Comparison of ENCODE assay signal across 29 mouse cellular contexts in genomic region chr10:9704956-9705355, GRCm38 (mm10). TPM values are rescaled to one million over a fixed set of nuclear protein-coding genes. Genes with fewer than 3 reads are reported as not detected.
DNase-seq lines count a peak whose midpoint lies in the region; ATAC-seq and TF ChIP-seq lines count a peak whose summit lies in the region.
"Had no signal": no experiment of that assay in that cellular context is flagged by ENCODE, and none has a peak within 500 bp of the region (broad histone marks: within the 10 kb centered on the region; RNA-seq: fewer than 3 reads in every experiment).

No protein-coding gene starts in this region.

- no peak overlapping the region for H3K4me2 ChIP-seq in hindbrain, postnatal 0 days (ENCODE audit: low read depth, low read length)
- H3K4me2 ChIP-seq in hindbrain, embryonic 11.5 days (replicated peaks; ENCODE audit: low read depth, low read length) = no peak overlapping the region
- no peak overlapping the region for H3K4me2 ChIP-seq in embryonic facial prominence, embryonic 11.5 days (ENCODE audit: low read depth, low read length)
- H3K4me2 ChIP-seq in embryonic facial prominence, embryonic 15.5 days (replicated peaks) = no peak overlapping the region
- H3K4me2 ChIP-seq: embryonic facial prominence, embryonic 12.5 days; heart, embryonic 13.5 days; hindbrain, embryonic 12.5 days; hindbrain, embryonic 15.5 days; intestine, embryonic 15.5 days had no signal

- H3K9me3 ChIP-seq in hindbrain, postnatal 0 days (ENCODE audit: low read length) = no peaks in the 10 kb centered on the region
- H3K9me3 ChIP-seq in hindbrain, embryonic 11.5 days (ENCODE audit: control insufficient read depth, low read length) = no peaks in the 10 kb centered on the region
- no peaks in the 10 kb centered on the region for H3K9me3 ChIP-seq in embryonic facial prominence, embryonic 10.5 days
- H3K9me3 ChIP-seq in embryonic facial prominence, embryonic 11.5 days (replicated peaks; ENCODE audit: control insufficient read depth, low read length) = no peaks in the 10 kb centered on the region
- H3K9me3 ChIP-seq in embryonic facial prominence, embryonic 15.5 days (replicated peaks) = no peaks in the 10 kb centered on the region
- H3K9me3 ChIP-seq: embryonic facial prominence, embryonic 12.5 days; heart, embryonic 10.5 days; heart, embryonic 13.5 days; hindbrain, embryonic 12.5 days; hindbrain, embryonic 15.5 days; intestine, embryonic 15.5 days had no signal

- 53% methylated on average over 1 of the region's 1 CpGs for WGBS in hindbrain, postnatal 0 days
- WGBS in hindbrain, embryonic 11.5 days = 58% methylated on average over 1 of the region's 1 CpGs
- 49% methylated on average over 1 of the region's 1 CpGs for WGBS in embryonic facial prominence, embryonic 10.5 days
- 17% methylated on average over 1 of the region's 1 CpGs for whole genome bisulfite sequencing in embryonic facial prominence, embryonic 11.5 days
- WGBS in embryonic facial prominence, embryonic 15.5 days = 14% methylated on average over 1 of the region's 1 CpGs
- 71% methylated on average over 1 of the region's 1 CpGs for WGBS in cerebellum, adult 2 months

- H3K4me3 ChIP-seq in hindbrain, postnatal 0 days (ENCODE audit: low read length) = no peak overlapping the region
- H3K4me3 ChIP-seq in hindbrain, embryonic 11.5 days (ENCODE audit: low read depth, low read length) = no peak overlapping the region
- H3K4me3 ChIP-seq in embryonic facial prominence, embryonic 10.5 days = no peak overlapping the region
- H3K4me3 ChIP-seq in embryonic facial prominence, embryonic 11.5 days (ENCODE audit: low read depth, low read length) = no peak overlapping the region
- no peak overlapping the region for H3K4me3 ChIP-seq in embryonic facial prominence, embryonic 15.5 days (replicated peaks)
- no peak overlapping the region for H3K4me3 ChIP-seq in cerebellum, adult 2 months (replicated peaks; ENCODE audit: insufficient read depth, low read depth, low read length)
- H3K4me3 ChIP-seq: embryonic facial prominence, embryonic 12.5 days; gastrocnemius, adult 2 months; heart, adult 2 months; heart, embryonic 10.5 days; heart, embryonic 13.5 days; hindbrain, embryonic 12.5 days; hindbrain, embryonic 15.5 days; intestine, embryonic 15.5 days had no signal

- no peak for TF ChIP-seq CTCF in hindbrain, postnatal 0 days (IDR thresholded peaks at IDR 0.05; ENCODE audit: low read depth)
- no peak for TF ChIP-seq CTCF in cerebellum, adult 2 months (IDR thresholded peaks at IDR 0.05; ENCODE audit: borderline replicate concordance, insufficient read depth, low read depth, low read length)

- H3K4me1 ChIP-seq in hindbrain, postnatal 0 days (ENCODE audit: insufficient read depth, low read length) = no peaks in the 10 kb centered on the region
- H3K4me1 ChIP-seq in hindbrain, embryonic 11.5 days (replicated peaks; ENCODE audit: control insufficient read depth, insufficient read depth, low read length) = no peaks in the 10 kb centered on the region
- H3K4me1 ChIP-seq in embryonic facial prominence, embryonic 10.5 days = peaks cover 17% of the 10 kb centered on the region
- H3K4me1 ChIP-seq in embryonic facial prominence, embryonic 11.5 days (ENCODE audit: control insufficient read depth, insufficient read depth, low read length) = no peaks in the 10 kb centered on the region
- 0 out of 2 replicates have a peak, but pooled peaks cover 5% of the 10 kb centered on the region for H3K4me1 ChIP-seq in embryonic facial prominence, embryonic 15.5 days
- no peaks in the 10 kb centered on the region for H3K4me1 ChIP-seq in cerebellum, adult 2 months (ENCODE audit: control insufficient read depth, insufficient read depth, low read length)
- H3K4me1 ChIP-seq: heart, embryonic 10.5 days; hindbrain, embryonic 12.5 days; hindbrain, embryonic 15.5 days; intestine, embryonic 15.5 days had no signal

- DNase-seq in hindbrain, postnatal 0 days (ENCODE audit: low spot score) = peak; percentile 30
- no peak for DNase-seq in hindbrain, embryonic 11.5 days (ENCODE audit: low spot score)
- DNase-seq in embryonic facial prominence, embryonic 10.5 days (ENCODE audit: low spot score) = no peak
- DNase-seq in embryonic facial prominence, embryonic 11.5 days (ENCODE audit: low spot score) = peak; percentile 61
- no peak for DNase-seq in cerebellum, adult 2 months
- DNase-seq: adrenal gland, adult 8-10 months; adrenal gland, postnatal 25 days; cerebellum, adult 11-12 months; cerebellum, adult 9-10 months; cerebellum, postnatal 14 days; forebrain, postnatal 0 days; gastrocnemius, adult 2 months; gastrocnemius, postnatal 14 days; heart, adult 2 months; heart, postnatal 14 days; heart, postnatal 4 days; kidney, adult 11 months had no signal

- no peaks in the 10 kb centered on the region for H3K27me3 ChIP-seq in hindbrain, postnatal 0 days (ENCODE audit: insufficient read depth, low read length)
- no peaks in the 10 kb centered on the region for H3K27me3 ChIP-seq in hindbrain, embryonic 11.5 days (ENCODE audit: control insufficient read depth, insufficient read depth, low read length)
- H3K27me3 ChIP-seq in embryonic facial prominence, embryonic 10.5 days (replicated peaks; ENCODE audit: low read depth, poor library complexity, severe bottlenecking) = no peaks in the 10 kb centered on the region
- no peaks in the 10 kb centered on the region for H3K27me3 ChIP-seq in embryonic facial prominence, embryonic 11.5 days (ENCODE audit: control insufficient read depth, insufficient read depth, low read length)
- no peaks in the 10 kb centered on the region for H3K27me3 ChIP-seq in embryonic facial prominence, embryonic 15.5 days
- H3K27me3 ChIP-seq in cerebellum, adult 2 months (ENCODE audit: control insufficient read depth, insufficient read depth, low read length) = no peaks in the 10 kb centered on the region
- H3K27me3 ChIP-seq: embryonic facial prominence, embryonic 12.5 days; heart, embryonic 13.5 days; hindbrain, embryonic 12.5 days; hindbrain, embryonic 15.5 days; intestine, embryonic 15.5 days had no signal

- no peak for TF ChIP-seq POLR2A in cerebellum, adult 2 months (IDR thresholded peaks at IDR 0.05; ENCODE audit: borderline replicate concordance, insufficient read depth, low read length)

- ATAC-seq in hindbrain, postnatal 0 days = no peak
- no peak for ATAC-seq in hindbrain, embryonic 11.5 days (ENCODE audit: low FRiP score)
- ATAC-seq in embryonic facial prominence, embryonic 11.5 days (replicated peaks; ENCODE audit: insufficient number of reproducible peaks, low FRiP score, low TSS enrichment, low read depth) = no peak
- no peak for ATAC-seq in embryonic facial prominence, embryonic 15.5 days (ENCODE audit: insufficient number of reproducible peaks, low FRiP score, low TSS enrichment, low read depth)
- ATAC-seq: activated CD4-positive, CD25-positive, alpha-beta regulatory T cell, adult 4 months; CD4-positive, CD25-positive, alpha-beta regulatory T cell, adult 4 months; forebrain, embryonic 14.5 days; forebrain, postnatal 0 days; intestine, embryonic 15.5 days had no signal

- H3K27ac ChIP-seq in hindbrain, postnatal 0 days = no peak overlapping the region
- H3K27ac ChIP-seq in hindbrain, embryonic 11.5 days (ENCODE audit: low read depth, low read length) = no peak overlapping the region
- peak overlapping the region; percentile 63; the same call in 1 of the 2 replicates for H3K27ac ChIP-seq in embryonic facial prominence, embryonic 10.5 days (replicated peaks)
- H3K27ac ChIP-seq in embryonic facial prominence, embryonic 11.5 days (replicated peaks; ENCODE audit: low read depth, low read length) = no peak overlapping the region
- H3K27ac ChIP-seq in embryonic facial prominence, embryonic 15.5 days (replicated peaks) = peak overlapping the region; percentile 22; the same call in 1 of the 2 replicates
- H3K27ac ChIP-seq in cerebellum, adult 2 months (ENCODE audit: insufficient read depth, low read length) = no peak overlapping the region
- H3K27ac ChIP-seq: embryonic facial prominence, embryonic 12.5 days; gastrocnemius, adult 2 months; heart, adult 2 months; heart, embryonic 10.5 days; heart, embryonic 13.5 days; hindbrain, embryonic 12.5 days; hindbrain, embryonic 15.5 days; intestine, embryonic 15.5 days had no signal

- no peak overlapping the region for H3K9ac ChIP-seq in hindbrain, postnatal 0 days (replicated peaks; ENCODE audit: low read length)
- H3K9ac ChIP-seq in hindbrain, embryonic 11.5 days (ENCODE audit: low read depth, low read length) = no peak overlapping the region
- H3K9ac ChIP-seq in embryonic facial prominence, embryonic 11.5 days (replicated peaks; ENCODE audit: low read length) = no peak overlapping the region
- H3K9ac ChIP-seq in embryonic facial prominence, embryonic 15.5 days = no peak overlapping the region
- H3K9ac ChIP-seq: embryonic facial prominence, embryonic 12.5 days; forebrain, postnatal 0 days; heart, embryonic 13.5 days; hindbrain, embryonic 12.5 days; hindbrain, embryonic 15.5 days; intestine, embryonic 15.5 days had no signal

- no peaks in the 10 kb centered on the region for H3K36me3 ChIP-seq in hindbrain, postnatal 0 days (ENCODE audit: insufficient read depth, low read length)
- no peaks in the 10 kb centered on the region for H3K36me3 ChIP-seq in hindbrain, embryonic 11.5 days (ENCODE audit: control insufficient read depth, insufficient read depth, low read length)
- H3K36me3 ChIP-seq in embryonic facial prominence, embryonic 10.5 days (replicated peaks) = no peaks in the 10 kb centered on the region
- no peaks in the 10 kb centered on the region for H3K36me3 ChIP-seq in embryonic facial prominence, embryonic 11.5 days (replicated peaks; ENCODE audit: control insufficient read depth, insufficient read depth, low read depth, low read length)
- no peaks in the 10 kb centered on the region for H3K36me3 ChIP-seq in embryonic facial prominence, embryonic 15.5 days
- H3K36me3 ChIP-seq: embryonic facial prominence, embryonic 12.5 days; heart, embryonic 10.5 days; heart, embryonic 13.5 days; hindbrain, embryonic 12.5 days; hindbrain, embryonic 15.5 days; intestine, embryonic 15.5 days had no signal

RNA-seq across cellular contexts. Expression of gene Samd5, which starts 29.9 kb away (rescaled TPM):
- total RNA-seq in hindbrain, postnatal 0 days (2014; rRNA removed) = 6.5 and 7.9 TPM in 2 replicates
- 2.9 and 3.2 TPM in 2 replicates for polyA plus RNA-seq in hindbrain, postnatal 0 days (2015; fragmentation: Nextera tagmentation; extraction: Ambion mirVana)
- 4.9 and 7.3 TPM in 2 replicates for polyA plus RNA-seq in hindbrain, embryonic 11.5 days (2014; fragmentation: Nextera tagmentation; extraction: Ambion mirVana)
- polyA plus RNA-seq in embryonic facial prominence, embryonic 10.5 days (2016; fragmentation: Nextera tagmentation; extraction: Ambion mirVana) = 4.2 and 4.3 TPM in 2 replicates
- 5.9 and 7.8 TPM in 2 replicates for polyA plus RNA-seq in embryonic facial prominence, embryonic 11.5 days (2014; fragmentation: Nextera tagmentation; extraction: Ambion mirVana)
- polyA plus RNA-seq in embryonic facial prominence, embryonic 15.5 days (2015; fragmentation: Nextera tagmentation; extraction: Ambion mirVana) = 11.2 and 11.3 TPM in 2 replicates
- polyA plus RNA-seq in cerebellum, adult 2 months (2012; rRNA removed) = 3.2 and 3.8 TPM in 2 replicates
- total RNA-seq: MEL had no signal
- polyA plus RNA-seq: activated CD4-positive, CD25-positive, alpha-beta regulatory T cell, adult 4 months; C2C12; CD4-positive, CD25-positive, alpha-beta regulatory T cell, adult 4 months had no signal

Comparison
In these comparisons a context has a peak if more than half of its experiments do, and no peak if none do; other contexts are left out.
1. DNase-seq: peak in hindbrain, postnatal 0 days (single experiment) and embryonic facial prominence, embryonic 11.5 days (single experiment); none in hindbrain, embryonic 11.5 days (single experiment), embryonic facial prominence, embryonic 10.5 days (single experiment) and cerebellum, adult 2 months (0 of 2).
2. H3K27ac ChIP-seq: peak in embryonic facial prominence, embryonic 10.5 days (single experiment) and embryonic facial prominence, embryonic 15.5 days (single experiment); none in hindbrain, postnatal 0 days (single experiment), hindbrain, embryonic 11.5 days (single experiment), embryonic facial prominence, embryonic 11.5 days (single experiment) and cerebellum, adult 2 months (single experiment).